Mouse (Mus musculus) kidney, postnatal 4 days (tissue): ENCODE data around the gene Pde3b.
"Not testable (repeated sequence)": the region's sequence is repeated elsewhere in the genome, so short reads cannot be mapped to it uniquely, and the experiment has no call there.

Experiments
- DNase-seq, 2 experiments: peaks; one replicate each; pipeline ENCODE4 v3.0.0; 2021; ENCODE audit warnings: mixed read lengths in 2 of 2

The Pde3b gene

GRCm38 (mm10) chr7:114479779-114480178, 64.7 kb downstream of the Pde3b start:
- no peak for DNase-seq

- DNase-seq: no peak
Observed at GRCm38 (mm10) chr7:114480196-114480989, 65.3 kb downstream of the Pde3b start.

GRCm38 (mm10) chr7:114481008-114481407, 65.9 kb downstream of the Pde3b start:
- DNase-seq: no peak

- DNase-seq: no peak
Observed at GRCm38 (mm10) chr7:114481429-114481931, 66.4 kb downstream of the Pde3b start.

- no peak for DNase-seq
Observed at GRCm38 (mm10) chr7:114492540-114492939, 77.5 kb downstream of the Pde3b start.

- no peak for DNase-seq
Observed at GRCm38 (mm10) chr7:114494033-114494432, 79.0 kb downstream of the Pde3b start.

GRCm38 (mm10) chr7:114499293-114499692, 84.2 kb downstream of the Pde3b start:
- no peak for DNase-seq

- no peak for DNase-seq
Observed at GRCm38 (mm10) chr7:114508879-114509278, 93.8 kb downstream of the Pde3b start.

GRCm38 (mm10) chr7:114520122-114520521, 105.0 kb downstream of the Pde3b start:
- no peak for DNase-seq

GRCm38 (mm10) chr7:114526245-114526644, 111.2 kb downstream of the Pde3b start:
- no peak for DNase-seq

GRCm38 (mm10) chr7:114536179-114536578, 121.1 kb downstream of the Pde3b start:
- DNase-seq: no peak

- peak; percentile 86 to 92 for DNase-seq
Observed at GRCm38 (mm10) chr7:114562531-114563241, 147.6 kb downstream of the Pde3b start, which contains the start of gene Cyp2r1. Gene Cyp2r1, minus strand, starts transcription at chr7:114562972.

GRCm38 (mm10) chr7:114573866-114574265, 158.8 kb downstream of the Pde3b start:
- DNase-seq: not testable (repeated sequence)

GRCm38 (mm10) chr7:114576931-114577330, 161.8 kb downstream of the Pde3b start:
- no peak for DNase-seq

GRCm38 (mm10) chr7:114577665-114578064, 162.6 kb downstream of the Pde3b start:
- DNase-seq: no peak

GRCm38 (mm10) chr7:114580426-114580825, 165.3 kb downstream of the Pde3b start:
- DNase-seq: peak; percentile 71 to 72

- DNase-seq: no peak
Observed at GRCm38 (mm10) chr7:114581200-114581599, 166.1 kb downstream of the Pde3b start.

- no peak for DNase-seq
Observed at GRCm38 (mm10) chr7:114582441-114582840, 167.4 kb downstream of the Pde3b start.
